Mouse (Mus musculus) frontal cortex, adult 2 months (tissue): Measurements from ENCODE around the gene Mfsd1. TPM values are rescaled to one million over a fixed set of nuclear protein-coding genes. Genes with fewer than 3 reads are reported as not detected.

Experiments used
- DNase-seq, 2 experiments: peaks; one replicate each; pipeline ENCODE4 v3.0.0; 2022; ENCODE audit warnings: low spot score in 1 of 2; ENCODE audit errors: extremely low spot score in 1 of 2
- polyA plus RNA-seq: library from polyadenylated mRNA; depleted of rRNA; stranded (reverse); fragments of >200 nt; gene quantifications from 2 replicates; pipeline ENCODE4 v1.2.3, GENCODE M21; 2012; rRNA removed

The Mfsd1 gene
- polyA plus RNA-seq, 1 experiment: 25.7 TPM

GRCm38 (mm10) chr3:67601616-67602138, 19.1 kb downstream of the Mfsd1 start:
- no peak for DNase-seq

DNA sequence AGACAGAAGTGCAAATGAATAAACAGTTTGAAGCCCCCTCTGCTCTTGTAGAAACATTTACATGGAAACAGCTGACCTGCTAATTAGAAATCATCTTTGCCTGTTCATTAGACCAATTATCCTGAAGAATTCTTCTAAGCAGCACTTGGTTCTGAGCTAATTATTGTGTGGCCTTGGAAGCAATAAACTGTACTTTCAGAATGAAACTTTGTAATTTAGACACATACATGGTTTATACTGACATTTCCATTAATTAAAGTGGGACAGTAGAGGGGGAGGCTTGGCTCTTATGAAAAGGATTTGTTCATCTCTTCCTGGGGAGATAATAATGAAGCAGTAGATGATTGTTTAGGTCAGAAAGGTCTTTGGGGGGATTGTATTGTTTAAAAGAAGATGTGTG, 35.7 kb downstream of the Mfsd1 start:
- DNase-seq: no peak

- DNase-seq: peak in 1 of 2 experiments; percentile 52
These were observed 42.1 kb downstream of the Mfsd1 start for GRCm38 (mm10) chr3:67624629-67625028.

DNA sequence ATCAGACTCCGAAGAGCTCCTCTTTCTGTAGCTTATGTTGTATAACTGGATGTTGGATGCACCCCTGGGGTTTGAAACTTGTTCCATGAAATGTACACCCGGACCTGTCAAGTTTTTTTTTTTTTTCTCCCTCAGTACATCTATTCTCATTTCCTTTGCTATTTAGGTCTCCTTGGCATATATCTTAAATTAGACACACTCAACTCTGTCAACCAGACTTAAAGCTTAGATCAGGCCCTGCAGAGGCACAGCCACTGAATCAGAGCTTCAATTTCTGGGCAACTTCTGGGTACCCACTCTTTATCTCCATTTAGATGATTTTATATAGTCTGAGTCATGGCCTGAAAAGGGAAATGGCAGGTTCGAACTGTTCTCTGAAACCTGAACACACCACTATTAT, 60.6 kb downstream of the Mfsd1 start:
- peak; percentile 13 to 33 for DNase-seq

DNA sequence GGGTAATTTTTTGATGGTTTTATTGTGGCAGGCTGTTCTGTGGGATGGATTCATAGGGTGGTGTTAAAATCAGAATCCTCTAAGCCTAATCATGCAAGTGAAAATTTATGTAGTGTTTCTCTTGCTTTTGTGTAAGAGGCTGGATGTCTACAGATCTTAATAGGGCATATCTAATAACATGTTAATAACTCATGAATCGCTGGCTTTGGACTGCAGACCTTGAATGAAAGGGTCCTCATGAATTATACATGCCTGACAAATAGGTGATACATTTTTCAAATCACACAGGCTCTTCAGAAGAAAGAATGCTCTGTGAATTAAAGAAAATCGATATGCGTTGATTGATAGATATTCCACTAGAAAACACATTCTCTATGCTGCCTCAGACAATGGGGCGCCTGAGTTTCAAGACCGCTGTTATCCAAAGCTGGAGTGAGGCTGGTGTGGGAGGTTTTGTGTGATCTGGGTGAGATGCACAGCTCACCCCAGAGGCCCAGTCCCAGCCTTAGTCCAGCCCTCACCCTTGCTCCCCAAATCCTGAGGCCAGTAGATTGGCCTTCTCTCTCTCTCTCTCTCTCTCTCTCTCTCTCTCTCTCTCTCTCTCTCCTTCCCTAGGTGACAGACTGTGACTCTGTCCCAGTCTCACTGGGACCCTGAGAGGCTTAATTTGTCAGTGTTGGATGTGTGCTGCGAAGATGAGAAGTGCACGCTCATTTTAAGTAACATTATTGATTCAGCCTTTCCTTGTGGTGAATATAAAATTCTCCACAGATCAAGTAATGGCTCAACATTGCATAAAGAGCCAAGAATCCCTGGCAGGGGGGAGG, 63.3 kb downstream of the Mfsd1 start:
- DNase-seq: no peak

Other genes with a start within 250 kb of the Mfsd1 start
- gene Mlf1, start 208.6 kb upstream of the Mfsd1 start, polyA plus RNA-seq: 1.6 TPM in 2 replicates
- gene Gm17402, start 207.6 kb upstream of the Mfsd1 start, polyA plus RNA-seq: not detected in 2 replicates
- gene Gfm1, start 152.6 kb upstream of the Mfsd1 start, polyA plus RNA-seq: 32.6 and 38.3 TPM in 2 replicates
- gene Lxn, start 118.8 kb upstream of the Mfsd1 start, polyA plus RNA-seq: 76.4 and 78.9 TPM in 2 replicates
- gene Rarres1, start 67.2 kb upstream of the Mfsd1 start, polyA plus RNA-seq: 1.2 and 1.7 TPM in 2 replicates